Mouse (Mus musculus): ENCODE measurements at regions not wholly inside any gene's neighbourhood (a gene's known extent, or its start where the extent isn't known, plus 50 kb on each side); places are given as distances from the start of the nearest gene placed in this dataset.

GRCm38 (mm10) chr9:47958861-47959260 is 203.0 kb upstream of the Nxpe4 start:
- no peaks in the 10 kb centered on the region for H3K27me3 ChIP-seq (ENCODE audit: control insufficient read depth in 1 of 2, insufficient read depth in 2 of 2, low read length in 2 of 2)
- H3K27ac ChIP-seq (ENCODE audit: control insufficient read depth, low read depth, low read length): no peak overlapping the region
- no peak overlapping the region for H3K9ac ChIP-seq (ENCODE audit: control insufficient read depth, low read depth, low read length, poor library complexity, severe bottlenecking)
- TF ChIP-seq HCFC1 (IDR thresholded peaks at IDR 0.05; ENCODE audit: low read depth, low read length) (no peak), NELFE (IDR thresholded peaks at IDR 0.05; ENCODE audit: low read depth, low read length) (no peak)
- H3K9me3 ChIP-seq (replicated peaks; ENCODE audit: insufficient read depth, low read length): no peaks in the 10 kb centered on the region
- H3K4me1 ChIP-seq (ENCODE audit: control insufficient read depth in 1 of 2, insufficient read depth in 2 of 2, low read length in 2 of 2): no peaks in the 10 kb centered on the region
- H3K4me3 ChIP-seq (ENCODE audit: control insufficient read depth in 1 of 2, insufficient read depth in 1 of 2, low read depth in 2 of 2, low read length in 2 of 2): no peak overlapping the region
- H3K79me2 ChIP-seq (ENCODE audit: control insufficient read depth, insufficient read depth, low read length, poor library complexity): no peaks in the 10 kb centered on the region
- H3K36me3 ChIP-seq (ENCODE audit: control insufficient read depth in 1 of 2, insufficient read depth in 2 of 2, low read length in 2 of 2): no peaks in the 10 kb centered on the region
- no peak for DNase-seq (ENCODE audit: low read depth, low spot score)

- Histone ChIP-seq H3K4me3 (ENCODE audit: control insufficient read depth in 1 of 2, insufficient read depth in 1 of 2, low read depth in 2 of 2, low read length in 2 of 2) (no peak overlapping the region), H3K27me3 (ENCODE audit: control insufficient read depth in 1 of 2, insufficient read depth in 2 of 2, low read length in 2 of 2) (no peaks in the 10 kb centered on the region), H3K36me3 (ENCODE audit: control insufficient read depth in 1 of 2, insufficient read depth in 2 of 2, low read length in 2 of 2) (no peaks in the 10 kb centered on the region), H3K79me2 (ENCODE audit: control insufficient read depth, insufficient read depth, low read length, poor library complexity) (no peaks in the 10 kb centered on the region), H3K9ac (ENCODE audit: control insufficient read depth, low read depth, low read length, poor library complexity, severe bottlenecking) (no peak overlapping the region), H3K27ac (ENCODE audit: control insufficient read depth, low read depth, low read length) (no peak overlapping the region), H3K4me1 (ENCODE audit: control insufficient read depth in 1 of 2, insufficient read depth in 2 of 2, low read length in 2 of 2) (no peaks in the 10 kb centered on the region), H3K9me3 (replicated peaks; ENCODE audit: insufficient read depth, low read length) (no peaks in the 10 kb centered on the region)
- no peak for TF ChIP-seq MXI1 (IDR thresholded peaks at IDR 0.05; ENCODE audit: low read depth, low read length)
- TF ChIP-seq MEF2A (IDR thresholded peaks at IDR 0.05; ENCODE audit: extremely low read depth, insufficient replicate concordance, low read depth, low read length, poor library complexity, severe bottlenecking): no peak
- no peak for TF ChIP-seq BHLHE40 (IDR thresholded peaks at IDR 0.05; ENCODE audit: borderline replicate concordance, low read depth, low read length)
- TF ChIP-seq HCFC1 (IDR thresholded peaks at IDR 0.05; ENCODE audit: low read depth, low read length): no peak
- no peak for DNase-seq (ENCODE audit: low read depth, low spot score)
These were observed 200.6 kb upstream of the Nxpe4 start for GRCm38 (mm10) chr9:47961176-47961575.

- H3K4me1 ChIP-seq (ENCODE audit: control insufficient read depth in 1 of 2, insufficient read depth in 2 of 2, low read length in 2 of 2): no peaks in the 10 kb centered on the region
- no peak overlapping the region for H3K4me3 ChIP-seq (ENCODE audit: control insufficient read depth in 1 of 2, insufficient read depth in 1 of 2, low read depth in 2 of 2, low read length in 2 of 2)
- no peaks in the 10 kb centered on the region for H3K27me3 ChIP-seq (ENCODE audit: control insufficient read depth in 1 of 2, insufficient read depth in 2 of 2, low read length in 2 of 2)
- no peaks in the 10 kb centered on the region for H3K36me3 ChIP-seq (ENCODE audit: control insufficient read depth in 1 of 2, insufficient read depth in 2 of 2, low read length in 2 of 2)
- DNase-seq (ENCODE audit: low read depth, low spot score): no peak
- no peaks in the 10 kb centered on the region for H3K79me2 ChIP-seq (ENCODE audit: control insufficient read depth, insufficient read depth, low read length, poor library complexity)
- no peak overlapping the region for H3K9ac ChIP-seq (ENCODE audit: control insufficient read depth, low read depth, low read length, poor library complexity, severe bottlenecking)
- H3K27ac ChIP-seq (ENCODE audit: control insufficient read depth, low read depth, low read length): no peak overlapping the region
- no peak for TF ChIP-seq MAX (IDR thresholded peaks at IDR 0.05; ENCODE audit: low read length)
- no peak for TF ChIP-seq USF2 (IDR thresholded peaks at IDR 0.05; ENCODE audit: borderline replicate concordance in 1 of 2, insufficient read depth in 1 of 2, low read depth in 1 of 2, low read length in 2 of 2)
- TF ChIP-seq NRF1 (IDR thresholded peaks at IDR 0.05; ENCODE audit: insufficient read depth, low read depth, low read length, poor library complexity, severe bottlenecking): no peak
- no peak for TF ChIP-seq GABPA (IDR thresholded peaks at IDR 0.05; ENCODE audit: low read depth, low read length)
- no peak for TF ChIP-seq ETS1 (IDR thresholded peaks at IDR 0.05; ENCODE audit: low read depth, low read length)
- no peak for TF ChIP-seq E2F4 (IDR thresholded peaks at IDR 0.05; ENCODE audit: borderline replicate concordance, low read depth, low read length)
- TF ChIP-seq RCOR1 (IDR thresholded peaks at IDR 0.05; ENCODE audit: low read depth, low read length): no peak
- no peak for TF ChIP-seq EP300 (IDR thresholded peaks at IDR 0.05; ENCODE audit: low read depth in 1 of 2, low read length in 2 of 2)
- TF ChIP-seq MAZ (IDR thresholded peaks at IDR 0.05; ENCODE audit: low read depth, low read length): no peak
- TF ChIP-seq SMC3 (IDR thresholded peaks at IDR 0.05; ENCODE audit: low read depth, low read length): no peak
- H3K9me3 ChIP-seq (replicated peaks; ENCODE audit: insufficient read depth, low read length): no peaks in the 10 kb centered on the region
These were observed 199.7 kb upstream of the Nxpe4 start for GRCm38 (mm10) chr9:47962161-47962560.
